Mouse (Mus musculus): Measurements from ENCODE around the gene Ttll10. TPM values are rescaled to one million over a fixed set of nuclear protein-coding genes. Genes with fewer than 3 reads are reported as not detected.

Ttll10 gene
- polyA plus RNA-seq, 1 experiment from 2014 or later: 0.36 TPM

DNA sequence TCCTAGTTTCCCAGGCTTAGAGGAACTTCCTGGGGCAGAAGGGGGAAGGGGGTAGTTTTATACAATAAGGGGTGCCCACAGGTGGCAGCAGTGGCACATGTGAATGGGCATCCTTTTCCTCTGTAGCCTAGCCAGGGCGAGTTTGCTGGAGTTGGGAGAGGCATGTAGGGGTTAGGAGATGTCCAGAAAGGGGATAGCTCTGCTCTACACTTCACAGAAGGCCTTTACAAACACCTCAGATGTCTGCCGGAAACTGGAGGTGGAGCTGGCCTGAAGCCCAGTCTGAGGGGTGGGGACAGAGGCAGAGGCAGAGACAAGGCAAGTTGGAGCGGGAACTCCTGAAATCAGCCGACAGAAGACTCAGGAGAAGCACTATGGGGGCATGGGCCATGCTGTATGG, 33.2 kb downstream of the Ttll10 start, which contains the start of gene Tnfrsf18:
TSS of gene Tnfrsf18 (plus strand) at position 152 of the 400 bp plus-strand sequence.
- Histone ChIP-seq H3K27ac (ENCODE audit: low read depth, low read length) (no peak within 1 kb of the TSS), H3K4me2 (no peak within 1 kb of the TSS), H3K4me1 (ENCODE audit: control insufficient read depth, insufficient read depth, low read length) (peaks cover 21% of the 10 kb centered on the region), H3K36me3 (ENCODE audit: control insufficient read depth, insufficient read depth, low read length) (0 out of 2 replicates have a peak, but pooled peaks cover 4% of the 10 kb centered on the region), H3K27me3 (ENCODE audit: control insufficient read depth, insufficient read depth, low read length) (no peaks in the 10 kb centered on the region), H3K9me3 (replicated peaks; ENCODE audit: control insufficient read depth, low read length) (no peaks in the 10 kb centered on the region), H3K4me3 (ENCODE audit: low read depth, low read length) (no peak within 1 kb of the TSS), H3K9ac (ENCODE audit: low read depth, low read length) (0 out of 2 replicates have a peak within 1 kb of the TSS, but pooled peaks have one; percentile 3)
- ATAC-seq (replicated peaks; ENCODE audit: insufficient number of reproducible peaks, low FRiP score, low TSS enrichment): peak; percentile 44; the same call in 1 of the 2 replicates
- 50% methylated on average over 4 of the region's 4 CpGs for WGBS (ENCODE audit: insufficient replicate concordance)

DNA sequence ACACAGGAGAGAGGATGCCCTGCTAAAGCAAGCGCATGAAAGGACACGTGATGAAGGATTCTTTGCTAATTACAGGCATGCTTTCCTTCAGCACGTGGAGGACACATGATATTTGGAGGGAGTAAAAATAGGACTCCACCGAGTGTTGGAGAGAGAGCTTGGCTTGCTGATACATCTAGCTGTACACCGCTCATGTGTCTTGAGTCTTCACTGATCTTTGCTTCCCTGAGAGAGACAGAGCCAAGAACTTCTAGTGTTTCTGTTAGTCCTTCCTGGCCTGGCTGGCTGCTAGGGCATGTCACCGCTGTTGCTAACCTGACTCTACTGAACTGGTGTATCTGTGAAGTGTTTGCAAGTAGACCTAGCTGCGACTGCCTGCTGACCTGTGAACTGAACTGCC, 35.0 kb downstream of the Ttll10 start:
- H3K27me3 ChIP-seq (ENCODE audit: control insufficient read depth, insufficient read depth, low read length): no peaks in the 10 kb centered on the region
- no peak for ATAC-seq (replicated peaks; ENCODE audit: insufficient number of reproducible peaks, low FRiP score, low TSS enrichment)
- no peak overlapping the region for H3K9ac ChIP-seq (ENCODE audit: low read depth, low read length)
- no peak overlapping the region for H3K4me3 ChIP-seq (ENCODE audit: low read depth, low read length)
- H3K36me3 ChIP-seq (ENCODE audit: control insufficient read depth, insufficient read depth, low read length): 0 out of 2 replicates have a peak, but pooled peaks cover 4% of the 10 kb centered on the region
- no peak overlapping the region for H3K27ac ChIP-seq (ENCODE audit: low read depth, low read length)
- no peaks in the 10 kb centered on the region for H3K9me3 ChIP-seq (replicated peaks; ENCODE audit: control insufficient read depth, low read length)
- H3K4me2 ChIP-seq: no peak overlapping the region
- WGBS (ENCODE audit: insufficient replicate concordance): 85% methylated on average over 7 of the region's 7 CpGs
- peaks cover 13% of the 10 kb centered on the region for H3K4me1 ChIP-seq (ENCODE audit: control insufficient read depth, insufficient read depth, low read length)

DNA sequence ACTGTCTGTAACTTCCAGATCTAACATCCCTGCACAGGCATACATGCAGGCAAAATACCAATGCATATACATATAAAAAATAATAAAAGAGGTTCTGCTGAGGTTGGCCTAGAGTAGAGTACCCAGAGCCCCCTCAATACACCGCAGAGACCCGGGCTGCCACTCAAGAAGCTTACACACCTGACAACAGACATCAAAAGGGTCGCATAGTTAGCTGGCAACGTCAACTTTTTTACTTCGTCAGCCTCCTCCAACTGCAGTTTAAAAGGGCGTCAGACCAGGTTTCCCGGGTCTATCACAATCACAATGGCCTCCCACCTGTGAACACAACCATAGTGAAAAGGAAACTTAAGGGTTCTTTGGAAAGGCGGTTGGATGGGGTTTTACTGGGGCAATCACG, 35.7 kb downstream of the Ttll10 start:
- 77% methylated on average over 9 of the region's 9 CpGs for WGBS (ENCODE audit: insufficient replicate concordance)

DNA sequence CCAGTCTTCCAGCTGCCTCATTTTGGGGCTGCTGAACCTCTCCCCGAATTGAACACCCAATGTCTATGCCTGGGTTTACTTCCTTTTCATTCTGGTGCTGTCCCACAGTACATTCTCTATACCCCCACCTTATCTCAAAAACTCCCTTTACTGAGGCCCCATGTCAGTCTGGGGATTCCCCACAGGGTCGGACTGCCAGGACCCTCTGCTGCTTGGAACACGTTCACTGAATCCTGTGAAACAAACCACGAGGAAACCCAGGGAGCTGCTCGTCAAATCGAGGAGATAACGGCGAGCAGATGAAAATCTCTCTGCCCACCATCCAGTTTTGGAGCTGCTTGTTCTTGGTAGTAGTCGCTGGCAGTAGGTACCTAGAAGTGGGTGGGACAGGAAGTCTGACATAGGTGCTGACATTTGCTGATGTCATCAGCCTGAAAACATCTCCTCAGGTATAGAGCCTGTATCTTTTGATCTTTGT, 37.2 kb downstream of the Ttll10 start:
- H3K27ac ChIP-seq (ENCODE audit: low read depth, low read length): no peak overlapping the region
- no peak for ATAC-seq (replicated peaks; ENCODE audit: insufficient number of reproducible peaks, low FRiP score, low TSS enrichment)
- no peak overlapping the region for H3K4me2 ChIP-seq
- H3K9ac ChIP-seq (ENCODE audit: low read depth, low read length): no peak overlapping the region
- H3K9me3 ChIP-seq (replicated peaks; ENCODE audit: control insufficient read depth, low read length): no peaks in the 10 kb centered on the region
- H3K27me3 ChIP-seq (ENCODE audit: control insufficient read depth, insufficient read depth, low read length): no peaks in the 10 kb centered on the region
- H3K36me3 ChIP-seq (ENCODE audit: control insufficient read depth, insufficient read depth, low read length): no peaks in the 10 kb centered on the region
- H3K4me3 ChIP-seq (ENCODE audit: low read depth, low read length): no peak overlapping the region
- H3K4me1 ChIP-seq (ENCODE audit: control insufficient read depth, insufficient read depth, low read length): peaks cover 13% of the 10 kb centered on the region
- WGBS (ENCODE audit: insufficient replicate concordance): 39% methylated on average over 9 of the region's 9 CpGs

More for the DNA sequence above, 35.7 kb downstream of the Ttll10 start:
- Histone ChIP-seq H3K4me3 (ENCODE audit: low read depth, low read length) (no peak overlapping the region), H3K4me1 (ENCODE audit: control insufficient read depth, insufficient read depth, low read length) (peaks cover 13% of the 10 kb centered on the region), H3K9ac (ENCODE audit: low read depth, low read length) (no peak overlapping the region), H3K9me3 (replicated peaks; ENCODE audit: control insufficient read depth, low read length) (no peaks in the 10 kb centered on the region), H3K27ac (ENCODE audit: low read depth, low read length) (no peak overlapping the region), H3K36me3 (ENCODE audit: control insufficient read depth, insufficient read depth, low read length) (0 out of 2 replicates have a peak, but pooled peaks cover 4% of the 10 kb centered on the region), H3K27me3 (ENCODE audit: control insufficient read depth, insufficient read depth, low read length) (no peaks in the 10 kb centered on the region), H3K4me2 (no peak overlapping the region)
- ATAC-seq (replicated peaks; ENCODE audit: insufficient number of reproducible peaks, low FRiP score, low TSS enrichment): no peak

DNA sequence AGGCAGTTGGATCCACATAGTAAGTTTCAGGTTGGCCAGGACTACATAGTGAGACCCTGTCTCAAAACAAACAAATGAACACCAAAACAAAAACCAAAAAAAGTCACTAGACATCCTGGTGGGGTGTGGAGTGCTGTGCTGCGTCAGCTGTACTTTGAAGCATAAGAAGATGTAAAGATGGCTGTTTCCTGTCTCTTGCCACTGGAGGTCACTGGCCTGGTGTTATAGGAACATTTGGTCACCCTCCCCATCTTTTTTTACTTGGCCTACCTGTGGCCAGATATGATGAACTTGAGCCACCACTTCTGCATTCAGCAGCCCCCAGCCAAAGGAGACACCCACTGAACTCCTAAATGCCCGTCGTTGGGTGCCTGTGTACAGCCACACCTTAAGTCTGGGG, 37.8 kb downstream of the Ttll10 start:
- Histone ChIP-seq H3K36me3 (ENCODE audit: control insufficient read depth, insufficient read depth, low read length) (no peaks in the 10 kb centered on the region; the same call in 1 of the 2 replicates), H3K9me3 (replicated peaks; ENCODE audit: control insufficient read depth, low read length) (no peaks in the 10 kb centered on the region), H3K4me2 (no peak overlapping the region), H3K4me1 (ENCODE audit: control insufficient read depth, insufficient read depth, low read length) (peaks cover 12% of the 10 kb centered on the region), H3K4me3 (ENCODE audit: low read depth, low read length) (no peak overlapping the region), H3K27me3 (ENCODE audit: control insufficient read depth, insufficient read depth, low read length) (no peaks in the 10 kb centered on the region), H3K27ac (ENCODE audit: low read depth, low read length) (no peak overlapping the region), H3K9ac (ENCODE audit: low read depth, low read length) (no peak overlapping the region)
- no peak for ATAC-seq (replicated peaks; ENCODE audit: insufficient number of reproducible peaks, low FRiP score, low TSS enrichment)
- 63% methylated on average over 3 of the region's 3 CpGs for whole genome bisulfite sequencing (ENCODE audit: insufficient replicate concordance)

DNA sequence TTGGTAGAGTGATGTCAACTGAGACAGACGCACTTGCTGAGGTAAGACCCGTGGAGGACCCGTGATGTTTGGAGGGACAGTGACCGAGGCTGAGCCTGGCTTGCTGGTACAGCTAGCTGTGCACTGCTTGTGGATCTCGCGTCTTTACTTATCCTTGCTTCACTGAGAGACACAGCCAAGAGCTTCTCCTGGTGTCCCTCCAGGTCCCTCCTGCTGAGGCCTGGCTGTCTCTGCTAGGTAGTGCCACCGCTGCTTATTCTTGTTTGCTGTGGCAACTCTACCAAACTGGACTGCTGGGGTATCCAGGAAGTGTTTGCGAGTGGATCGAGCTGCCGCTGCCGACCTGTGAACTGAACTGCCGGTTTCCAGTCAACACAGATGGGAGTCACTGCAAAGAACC, 39.4 kb downstream of the Ttll10 start:
- Histone ChIP-seq H3K27me3 (ENCODE audit: control insufficient read depth, insufficient read depth, low read length) (no peaks in the 10 kb centered on the region), H3K9ac (ENCODE audit: low read depth, low read length) (no peak overlapping the region), H3K9me3 (replicated peaks; ENCODE audit: control insufficient read depth, low read length) (no peaks in the 10 kb centered on the region), H3K36me3 (ENCODE audit: control insufficient read depth, insufficient read depth, low read length) (no peaks in the 10 kb centered on the region; the same call in 1 of the 2 replicates), H3K4me1 (ENCODE audit: control insufficient read depth, insufficient read depth, low read length) (peaks cover 6% of the 10 kb centered on the region), H3K4me3 (ENCODE audit: low read depth, low read length) (no peak overlapping the region), H3K27ac (ENCODE audit: low read depth, low read length) (no peak overlapping the region), H3K4me2 (no peak overlapping the region)
- 84% methylated on average over 12 of the region's 12 CpGs for whole genome bisulfite sequencing (ENCODE audit: insufficient replicate concordance)
- ATAC-seq (replicated peaks; ENCODE audit: insufficient number of reproducible peaks, low FRiP score, low TSS enrichment): no peak

DNA sequence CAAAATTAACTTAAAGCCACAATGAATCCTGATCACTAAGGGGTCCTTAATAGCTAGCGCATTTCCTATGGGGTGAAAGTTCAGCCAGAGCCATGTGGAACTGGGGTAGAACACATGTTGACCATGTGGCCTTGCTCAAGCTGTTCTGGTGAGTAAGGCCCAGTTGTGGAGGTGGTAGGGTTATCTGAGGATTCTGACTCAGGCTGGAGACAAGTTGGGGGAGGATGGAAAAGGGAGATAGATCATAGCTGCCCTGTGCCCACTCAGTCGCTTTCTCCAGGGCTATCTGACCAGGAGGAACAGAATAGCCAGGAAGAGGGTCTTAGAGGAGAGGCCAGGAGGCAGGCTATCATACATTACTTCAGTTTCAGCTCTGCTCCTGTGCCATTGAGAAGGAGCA, 44.8 kb downstream of the Ttll10 start:
- Histone ChIP-seq H3K4me2 (no peak overlapping the region), H3K27me3 (ENCODE audit: control insufficient read depth, insufficient read depth, low read length) (no peaks in the 10 kb centered on the region), H3K36me3 (ENCODE audit: control insufficient read depth, insufficient read depth, low read length) (peaks cover 18% of the 10 kb centered on the region), H3K27ac (ENCODE audit: low read depth, low read length) (no peak overlapping the region), H3K9me3 (replicated peaks; ENCODE audit: control insufficient read depth, low read length) (no peaks in the 10 kb centered on the region), H3K4me1 (ENCODE audit: control insufficient read depth, insufficient read depth, low read length) (no peaks in the 10 kb centered on the region), H3K9ac (ENCODE audit: low read depth, low read length) (no peak overlapping the region), H3K4me3 (ENCODE audit: low read depth, low read length) (no peak overlapping the region)
- ATAC-seq (replicated peaks; ENCODE audit: insufficient number of reproducible peaks, low FRiP score, low TSS enrichment): no peak
- WGBS (ENCODE audit: insufficient replicate concordance): 74% methylated on average over 2 of the region's 2 CpGs

DNA sequence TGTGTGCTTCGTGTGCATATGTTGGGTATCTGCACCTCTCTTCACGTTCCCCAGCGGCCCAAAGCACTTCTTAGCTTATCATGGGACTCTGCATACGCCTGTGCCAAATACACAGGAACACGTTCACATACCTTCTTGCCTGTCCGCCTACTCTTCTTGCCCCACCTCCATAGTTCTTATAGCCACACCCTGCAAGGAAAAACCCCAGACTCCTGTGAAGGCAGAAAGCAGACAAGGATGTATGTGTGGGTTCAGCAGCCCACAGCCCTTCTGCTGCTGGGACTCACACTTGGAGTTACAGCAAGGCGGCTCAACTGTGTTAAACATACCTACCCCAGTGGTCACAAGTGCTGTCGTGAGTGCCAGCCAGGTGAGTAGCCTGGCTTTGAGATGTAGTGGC, 45.6 kb downstream of the Ttll10 start, which contains the start of gene Tnfrsf4:
TSS of gene Tnfrsf4 (plus strand) at position 207 of the 400 bp plus-strand sequence.
- H3K36me3 ChIP-seq (ENCODE audit: control insufficient read depth, insufficient read depth, low read length): peaks cover 26% of the 10 kb centered on the region
- WGBS (ENCODE audit: insufficient replicate concordance): 79% methylated on average over 8 of the region's 8 CpGs

DNA sequence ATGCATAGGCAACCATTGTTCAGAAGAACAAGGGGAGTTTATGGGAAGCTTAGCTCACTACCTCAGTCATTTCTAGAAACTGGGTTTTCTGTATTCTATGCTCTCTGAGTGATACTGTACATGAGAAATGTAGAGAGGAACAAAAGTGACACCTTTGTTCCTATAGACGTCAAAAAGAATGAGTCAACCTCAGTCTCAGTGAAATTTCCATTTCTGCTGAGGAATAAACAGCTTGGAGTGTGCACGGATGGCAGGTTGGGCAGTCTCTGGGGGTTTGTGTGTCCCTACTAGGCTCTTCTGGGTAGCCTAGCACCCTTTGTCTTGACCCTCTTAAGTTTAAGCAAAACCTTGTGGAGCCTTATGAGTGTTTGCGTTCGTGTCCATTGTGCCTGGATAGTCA, 50.8 kb downstream of the Ttll10 start:
- no peak for ATAC-seq (replicated peaks; ENCODE audit: insufficient number of reproducible peaks, low FRiP score, low TSS enrichment)
- Histone ChIP-seq H3K4me1 (ENCODE audit: control insufficient read depth, insufficient read depth, low read length) (no peaks in the 10 kb centered on the region), H3K4me2 (no peak overlapping the region), H3K4me3 (ENCODE audit: low read depth, low read length) (no peak overlapping the region), H3K9me3 (replicated peaks; ENCODE audit: control insufficient read depth, low read length) (no peaks in the 10 kb centered on the region), H3K36me3 (ENCODE audit: control insufficient read depth, insufficient read depth, low read length) (peaks cover 45% of the 10 kb centered on the region), H3K27me3 (ENCODE audit: control insufficient read depth, insufficient read depth, low read length) (no peaks in the 10 kb centered on the region), H3K9ac (ENCODE audit: low read depth, low read length) (no peak overlapping the region), H3K27ac (ENCODE audit: low read depth, low read length) (no peak overlapping the region)
- WGBS (ENCODE audit: insufficient replicate concordance): 93% methylated on average over 4 of the region's 4 CpGs

More for the DNA sequence above, 45.6 kb downstream of the Ttll10 start, which contains the start of gene Tnfrsf4:
- Histone ChIP-seq H3K27ac (ENCODE audit: low read depth, low read length) (no peak within 1 kb of the TSS), H3K9ac (ENCODE audit: low read depth, low read length) (no peak within 1 kb of the TSS), H3K9me3 (replicated peaks; ENCODE audit: control insufficient read depth, low read length) (no peaks in the 10 kb centered on the region), H3K4me1 (ENCODE audit: control insufficient read depth, insufficient read depth, low read length) (no peaks in the 10 kb centered on the region), H3K4me2 (no peak within 1 kb of the TSS), H3K4me3 (ENCODE audit: low read depth, low read length) (no peak within 1 kb of the TSS), H3K27me3 (ENCODE audit: control insufficient read depth, insufficient read depth, low read length) (no peaks in the 10 kb centered on the region)
- ATAC-seq (replicated peaks; ENCODE audit: insufficient number of reproducible peaks, low FRiP score, low TSS enrichment): no peak
